Mouse (Mus musculus): Measurements from ENCODE around the gene 1700009N14Rik. TPM values are rescaled to one million over a fixed set of nuclear protein-coding genes. Genes with fewer than 3 reads are reported as not detected.

Gene 1700009N14Rik
- not detected for total RNA-seq (2023)

DNA sequence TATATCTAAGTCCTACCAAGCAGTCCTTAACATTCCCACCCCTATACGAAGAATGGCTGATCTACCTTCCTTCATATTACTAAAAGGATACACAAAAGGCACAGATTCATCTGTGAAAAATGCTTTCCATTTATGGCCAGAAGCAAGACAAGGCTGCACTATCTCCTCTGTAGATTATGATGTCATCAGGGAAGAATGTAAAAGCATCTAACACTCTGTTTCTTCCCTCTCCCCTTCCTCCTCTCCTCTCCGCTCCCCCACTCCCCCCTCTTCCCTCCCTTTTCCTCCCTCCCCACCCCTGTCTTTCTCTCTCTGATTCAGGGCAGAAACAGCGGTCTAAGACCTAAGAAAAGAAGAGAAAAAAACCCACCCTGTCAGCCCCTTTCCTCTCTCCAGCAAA lies at the start of gene 1700009N14Rik:
Gene 1700009N14Rik (plus strand): TSS at position 227 of the 400 bp plus-strand sequence.

